ENCODE assay signal across 1 mouse cellular context in genomic region chr16:20715976-20716840, GRCm38 (mm10).
TF ChIP-seq lines count a peak whose summit lies in the region.

No protein-coding gene starts in this region.

TF ChIP-seq in CH12.LX, 34 proteins besides CTCF, POLR2A, EP300 and RAD21:
- TF ChIP-seq ETS1 (conservative IDR thresholded peaks at IDR 0.05; ENCODE audit: low read depth, low read length): no peak
- 0 out of 2 replicates have a peak, but pooled peaks have one; percentile 24 for TF ChIP-seq CHD2 (IDR thresholded peaks at IDR 0.05; ENCODE audit: low read length)
- no peak for TF ChIP-seq NELFE (IDR thresholded peaks at IDR 0.05; ENCODE audit: low read depth, low read length)
- TF ChIP-seq MXI1 (IDR thresholded peaks at IDR 0.05; ENCODE audit: low read depth, low read length): peak; percentile 98
- TF ChIP-seq ZKSCAN1 (IDR thresholded peaks at IDR 0.05; ENCODE audit: borderline replicate concordance, low read depth, low read length): no peak
- no peak for TF ChIP-seq CHD1 (IDR thresholded peaks at IDR 0.05; ENCODE audit: low read depth, low read length)
- no peak for TF ChIP-seq MEF2A (IDR thresholded peaks at IDR 0.05; ENCODE audit: borderline replicate concordance, low read depth, low read length)
- TF ChIP-seq JUN (IDR thresholded peaks at IDR 0.05; ENCODE audit: insufficient read depth, low read depth, low read length): no peak
- no peak for TF ChIP-seq HCFC1 (IDR thresholded peaks at IDR 0.05; ENCODE audit: low read depth, low read length)
- TF ChIP-seq ZNF384 (IDR thresholded peaks at IDR 0.05; ENCODE audit: low read depth, low read length): no peak
- TF ChIP-seq GABPA (IDR thresholded peaks at IDR 0.05; ENCODE audit: insufficient replicate concordance, low read depth, low read length): no peak
- TF ChIP-seq MAZ (IDR thresholded peaks at IDR 0.05; ENCODE audit: low read depth, low read length): peak; percentile 32; the same call in 1 of the 2 replicates
- TF ChIP-seq SIN3A (IDR thresholded peaks at IDR 0.05; ENCODE audit: low read length): peak; percentile 69
- peak; percentile 61; the same call in 1 of the 2 replicates for TF ChIP-seq ZMIZ1 (IDR thresholded peaks at IDR 0.05; ENCODE audit: low read depth, low read length)
- TF ChIP-seq SMC3 (IDR thresholded peaks at IDR 0.05; ENCODE audit: low read depth, low read length): no peak
- no peak for TF ChIP-seq KAT2A (IDR thresholded peaks at IDR 0.05; ENCODE audit: insufficient replicate concordance, low read length)
- TF ChIP-seq NRF1 (IDR thresholded peaks at IDR 0.05; ENCODE audit: low read depth, low read length): peak; percentile 48; the same call in 1 of the 2 replicates
- no peak for TF ChIP-seq USF2 (conservative IDR thresholded peaks at IDR 0.05; ENCODE audit: low read depth, low read length)
- peak; percentile 60 for TF ChIP-seq TCF12 (IDR thresholded peaks at IDR 0.05; ENCODE audit: low read depth, low read length)
- no peak for TF ChIP-seq ELF1 (IDR thresholded peaks at IDR 0.05; ENCODE audit: low read depth, low read length)
- TF ChIP-seq USF1 (IDR thresholded peaks at IDR 0.05; ENCODE audit: low read depth, low read length): no peak
- no peak for TF ChIP-seq RCOR1 (conservative IDR thresholded peaks at IDR 0.05; ENCODE audit: low read depth, low read length)
- no peak for TF ChIP-seq E2F4 (IDR thresholded peaks at IDR 0.05; ENCODE audit: insufficient replicate concordance, low read depth, low read length)
- peak; percentile 34; the same call in 1 of the 2 replicates for TF ChIP-seq IRF4 (IDR thresholded peaks at IDR 0.05; ENCODE audit: low read depth, low read length)
- TF ChIP-seq ZC3H11A (IDR thresholded peaks at IDR 0.05; ENCODE audit: low read depth, low read length): no peak
- no peak for TF ChIP-seq POLR2AphosphoS2 (IDR thresholded peaks at IDR 0.05; ENCODE audit: low read depth, low read length)
- TF ChIP-seq MAFK (IDR thresholded peaks at IDR 0.05; ENCODE audit: insufficient replicate concordance, low read length): no peak
- TF ChIP-seq JUND (conservative IDR thresholded peaks at IDR 0.05; ENCODE audit: low read depth, low read length): no peak
- peak; percentile 87 for TF ChIP-seq BHLHE40 (IDR thresholded peaks at IDR 0.05; ENCODE audit: low read depth, low read length)
- no peak for TF ChIP-seq TBP (conservative IDR thresholded peaks at IDR 0.05; ENCODE audit: low read depth, low read length)
- TF ChIP-seq UBTF (IDR thresholded peaks at IDR 0.05; ENCODE audit: low read depth, low read length): peak; percentile 6; the same call in 1 of the 2 replicates
- TF ChIP-seq MAX (IDR thresholded peaks at IDR 0.05; ENCODE audit: low read length): no peak
